Mouse (Mus musculus): Measurements from ENCODE around the gene Rnf227. TPM values are rescaled to one million over a fixed set of nuclear protein-coding genes. Genes with fewer than 3 reads are reported as not detected.

The Rnf227 gene
- total RNA-seq, 4 experiments from 2014 or later: 0.22 TPM; not detected in 3

Other genes starting within 250 kb of the Rnf227 start
- 10 to 100 TPM; 58.8 to 81.4 (median 70.4) TPM for gene Per1, start 245.2 kb upstream of the Rnf227 start, total RNA-seq (2022)
- gene Hes7, start 220.1 kb upstream of the Rnf227 start, total RNA-seq (2022): not detected
- under 1 TPM in 1 of 4 experiments, not detected in 3; 0.18 TPM for gene 9130213A22Rik, start 217.9 kb upstream of the Rnf227 start, total RNA-seq (2022)
- under 1 TPM in 1 of 4 experiments, not detected in 3; 0.21 TPM for gene Aloxe3, start 214.6 kb upstream of the Rnf227 start, total RNA-seq (2022)
- not detected for gene Alox12b, start 183.5 kb upstream of the Rnf227 start, total RNA-seq (2022)
- not detected for gene Alox8, start 142.6 kb upstream of the Rnf227 start, total RNA-seq (2022)
- gene Gucy2e, start 103.4 kb upstream of the Rnf227 start, total RNA-seq (2022): not detected
- gene Cntrob, start 16.7 kb upstream of the Rnf227 start, total RNA-seq (2022): 1 to 10 TPM in 1 of 4 experiments, under 1 TPM in 3; 0.72 to 1.5 (median 0.88) TPM
- gene Trappc1, start 16.5 kb upstream of the Rnf227 start, total RNA-seq (2022): 10 to 100 TPM; 33.6 to 42.2 (median 37.9) TPM
- under 1 TPM in 1 of 4 experiments, not detected in 3; 0.13 TPM for gene Kcnab3, start 14.2 kb upstream of the Rnf227 start, total RNA-seq (2022)
- 1 to 10 TPM; 4.2 to 9.0 (median 5.5) TPM for gene Chd3, start 28.9 kb downstream of the Rnf227 start, total RNA-seq (2022)
- gene Naa38, start 55.0 kb downstream of the Rnf227 start, total RNA-seq (2022): 10 to 100 TPM; 73.2 to 78.1 (median 75.7) TPM
- 10 to 100 TPM; 33.2 to 38.0 (median 36.7) TPM for gene Cyb5d1, start 55.2 kb downstream of the Rnf227 start, total RNA-seq (2022)
- gene Tmem88, start 57.8 kb downstream of the Rnf227 start, total RNA-seq (2022): 1 to 10 TPM; 4.1 to 4.6 (median 4.1) TPM
- 10 to 100 TPM; 19.1 to 22.9 (median 20.8) TPM for gene Kdm6b, start 73.2 kb downstream of the Rnf227 start, total RNA-seq (2022)
- gene Dnah2, start 208.6 kb downstream of the Rnf227 start, total RNA-seq (2022): under 1 TPM in 3 of 4 experiments, not detected in 1; 0.02 to 0.68 (median 0.05) TPM
- gene Efnb3, start 219.7 kb downstream of the Rnf227 start, total RNA-seq (2022): under 1 TPM; 0.31 to 0.46 (median 0.35) TPM
- 1 to 10 TPM; 3.3 to 4.4 (median 3.7) TPM for gene Wrap53, start 239.8 kb downstream of the Rnf227 start, total RNA-seq (2022)
- 10 to 100 TPM; 12.6 to 17.2 (median 13.8) TPM for gene Trp53, start 239.9 kb downstream of the Rnf227 start, total RNA-seq (2022)

All from gastrocnemius, adult 8-10 months (tissue).